Mouse (Mus musculus) heart, embryonic 15.5 days (tissue): ENCODE data around the gene Rpa3. TPM values are rescaled to one million over a fixed set of nuclear protein-coding genes. Genes with fewer than 3 reads are reported as not detected.

Experiments used
- ATAC-seq: fragments of 200-750 bp; cut with Nextera tagmentation; replicated peaks from 2 replicates; pipeline ENCODE4 v1.8.0; 2017; ENCODE audit warnings: low read depth, moderate TSS enrichment; ENCODE audit not compliant: insufficient number of reproducible peaks, insufficient read depth, low FRiP score
- H3K27ac ChIP-seq: fragments of 300-500 bp; sonication (generic); 2 replicates; pipeline ENCODE4 v1.5.1; 2015; ENCODE audit warnings: mild to moderate bottlenecking, inconsistent platforms
- H3K27me3 ChIP-seq: fragments of 300-500 bp; sonication (generic); 2 replicates; pipeline ENCODE4 v1.6.1; 2015; ENCODE audit warnings: inconsistent platforms
- H3K36me3 ChIP-seq: fragments of 300-500 bp; sonication (generic); 2 replicates; pipeline ENCODE4 v1.6.1; 2015; ENCODE audit warnings: mild to moderate bottlenecking, inconsistent platforms
- H3K4me1 ChIP-seq: fragments of 300-500 bp; sonication (generic); replicated peaks from 2 replicates; pipeline ENCODE4 v1.6.1; 2015; ENCODE audit warnings: inconsistent platforms
- H3K4me2 ChIP-seq: fragments of 300-500 bp; sonication (generic); 2 replicates; pipeline ENCODE4 v1.6.1; 2015; ENCODE audit warnings: inconsistent platforms, mild to moderate bottlenecking, moderate library complexity
- H3K4me3 ChIP-seq: fragments of 300-500 bp; sonication (generic); 2 replicates; pipeline ENCODE4 v1.5.1; 2015; ENCODE audit warnings: mild to moderate bottlenecking, inconsistent platforms
- H3K9ac ChIP-seq: fragments of 300-500 bp; sonication (generic); 2 replicates; pipeline ENCODE4 v1.6.1; 2015; ENCODE audit warnings: mild to moderate bottlenecking, inconsistent platforms
- H3K9me3 ChIP-seq: fragments of 300-500 bp; sonication (generic); replicated peaks from 2 replicates; pipeline ENCODE4 v1.6.1; 2016; ENCODE audit warnings: inconsistent platforms
- WGBS: fragments of 180-500 bp; shearing (Covaris S2); methylation state at CpG from one replicate; pipeline ENCODE4 v1.1.7; 2015; ENCODE audit warnings: mixed read lengths; 5-methylcytosine and 5-hydroxymethylcytosine counted together
- polyA plus RNA-seq: library from polyadenylated mRNA; unstranded; fragments of >200 nt; fragmentation: Nextera tagmentation; extraction: Ambion mirVana; gene quantifications from 2 replicates; pipeline ENCODE4 v1.2.1, GENCODE M21; 2015

Gene Rpa3
- 83.1 and 109 TPM in 2 replicates for polyA plus RNA-seq

DNA sequence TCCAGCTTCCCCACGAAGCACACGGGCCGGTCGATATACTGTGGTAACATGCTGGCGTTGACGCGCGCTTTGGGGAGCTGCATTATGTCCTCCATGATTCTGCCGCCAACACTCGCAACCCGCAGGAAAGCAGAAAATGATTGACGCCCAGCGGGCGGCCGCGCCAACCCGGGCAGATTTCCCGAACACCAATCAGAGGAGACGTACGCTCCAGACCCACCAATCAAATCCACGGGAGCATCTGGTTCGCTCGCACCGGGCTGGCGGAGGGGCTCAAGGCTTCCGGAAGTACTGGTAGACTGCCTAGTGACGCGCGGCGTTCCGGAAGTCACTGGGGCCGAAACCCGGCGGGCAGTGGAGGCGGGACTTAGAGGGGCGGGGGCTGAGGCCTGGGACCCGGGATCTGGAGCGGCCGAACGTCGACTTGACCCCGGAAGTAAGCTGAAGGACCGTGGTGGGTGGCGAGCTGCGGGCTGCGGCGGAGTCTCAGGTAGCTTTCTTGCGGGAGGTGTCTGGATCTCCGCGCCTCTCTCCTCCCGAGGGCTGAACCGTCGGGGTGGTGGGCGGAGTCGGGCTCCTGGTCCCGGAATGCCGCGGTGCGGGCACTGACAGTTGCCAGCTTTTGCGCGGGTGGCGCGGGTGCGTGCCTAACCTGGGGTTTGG is at the start of gene Rpa3, which contains the start of the genes Umad1 and Gm45062:
Rpa3 (minus strand) TSS at position 170 of the 663 bp plus-strand sequence.
Umad1 (plus strand) TSS at position 285 of the 663 bp plus-strand sequence.
Gm45062 (plus strand) TSS at position 447 of the 663 bp plus-strand sequence.
- Histone ChIP-seq H3K4me1 (peaks cover 8% of the 10 kb centered on the region), H3K36me3 (0 out of 2 replicates have a peak, but pooled peaks cover 8% of the 10 kb centered on the region), H3K9me3 (no peaks in the 10 kb centered on the region), H3K27me3 (no peaks in the 10 kb centered on the region), H3K4me2 (peak within 1 kb of the TSS; percentile 87), H3K27ac (peak within 1 kb of the TSS; percentile 81), H3K4me3 (peak within 1 kb of the TSS; percentile 80), H3K9ac (peak within 1 kb of the TSS; percentile 78)
- under 1% methylated on average over 64 of the region's 64 CpGs for WGBS
- peak; percentile 100 for ATAC-seq

DNA sequence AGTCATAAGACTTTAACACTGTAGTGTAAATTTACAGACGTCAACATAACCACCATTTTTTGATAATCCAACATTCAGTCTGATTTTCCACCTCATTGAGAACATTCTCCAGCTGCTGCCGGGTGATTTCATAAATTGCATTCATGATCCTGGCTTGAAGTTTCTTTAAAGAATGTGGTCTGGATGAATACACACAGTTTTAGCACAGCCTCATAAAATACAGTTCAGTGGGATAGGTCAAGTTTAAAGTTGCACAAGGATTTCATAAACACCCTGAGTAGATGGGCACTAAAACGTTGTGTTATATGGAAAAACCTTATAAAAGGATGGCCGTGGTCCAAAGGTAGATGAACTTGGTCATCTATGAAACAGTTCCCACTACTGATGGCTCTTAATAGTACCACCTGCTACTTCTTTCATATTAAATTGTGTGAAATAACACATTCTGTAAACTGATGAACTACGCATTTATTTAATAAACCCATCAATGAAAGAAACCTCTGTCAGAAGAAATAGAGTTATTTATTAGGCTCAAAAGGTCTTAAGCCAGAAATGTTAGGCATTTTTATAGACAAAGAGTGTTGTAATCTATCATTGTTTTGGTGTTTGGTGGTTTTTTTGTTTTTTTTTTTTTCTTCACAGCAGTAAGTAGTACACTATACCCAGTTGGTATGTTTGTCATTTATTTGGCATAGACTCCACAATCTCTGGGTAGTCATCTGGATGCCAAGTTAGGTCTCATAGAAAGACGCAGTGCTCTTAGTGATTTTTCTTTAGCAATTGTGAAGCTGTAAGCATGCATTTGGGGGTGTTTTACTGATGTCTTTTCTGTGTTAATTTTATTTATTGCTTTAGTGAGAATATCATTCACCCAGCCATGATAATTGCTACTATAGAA is 49.2 kb upstream of the Rpa3 start:
- Histone ChIP-seq H3K27ac (no peak overlapping the region), H3K4me1 (no peaks in the 10 kb centered on the region), H3K9me3 (no peaks in the 10 kb centered on the region), H3K4me3 (no peak overlapping the region), H3K4me2 (no peak overlapping the region), H3K9ac (no peak overlapping the region), H3K27me3 (no peaks in the 10 kb centered on the region), H3K36me3 (no peaks in the 10 kb centered on the region)
- 83% methylated on average over 6 of the region's 6 CpGs for WGBS
- no peak for ATAC-seq

DNA sequence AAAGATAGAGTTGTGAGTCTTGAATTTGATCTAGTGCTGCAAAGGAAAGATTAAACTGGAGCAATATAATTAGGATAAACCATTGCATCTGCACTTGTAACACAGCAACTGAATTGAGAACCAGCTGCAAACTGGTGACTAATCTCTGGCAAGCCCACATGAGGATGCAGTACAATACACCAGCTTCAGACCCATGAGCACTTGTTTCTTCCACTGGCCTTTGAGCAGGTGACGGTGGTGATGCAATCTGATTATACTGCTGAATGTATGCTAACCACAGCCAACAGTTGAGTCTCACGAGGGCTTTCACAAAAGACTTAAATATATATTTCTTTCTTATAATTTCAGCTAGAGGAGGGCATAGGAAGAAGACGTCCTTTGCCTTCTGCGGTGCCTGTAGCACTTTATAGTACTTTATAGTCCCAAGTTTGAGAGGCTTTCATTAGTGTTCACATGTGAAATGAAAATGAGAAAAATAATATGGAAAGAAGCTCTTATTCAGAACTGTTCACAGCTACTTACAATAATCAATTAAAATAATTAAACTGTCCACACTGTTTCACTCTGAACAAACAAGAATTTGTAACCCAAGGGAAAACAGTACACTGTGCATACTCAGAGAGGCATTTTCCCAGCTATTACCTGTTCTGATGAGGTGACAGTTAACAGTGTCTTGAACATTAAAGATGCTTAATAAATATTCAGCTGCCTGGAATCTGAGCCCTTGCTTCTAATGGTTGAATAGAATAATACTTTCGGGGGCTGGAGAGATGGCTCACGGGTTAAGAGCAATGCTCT is 40.3 kb upstream of the Rpa3 start:
- H3K4me2 ChIP-seq: no peak overlapping the region
- no peak overlapping the region for H3K27ac ChIP-seq
- no peak overlapping the region for H3K9ac ChIP-seq
- no peaks in the 10 kb centered on the region for H3K27me3 ChIP-seq
- ATAC-seq: no peak
- no peaks in the 10 kb centered on the region for H3K9me3 ChIP-seq
- no peaks in the 10 kb centered on the region for H3K4me1 ChIP-seq
- 84% methylated on average over 6 of the region's 6 CpGs for WGBS
- no peaks in the 10 kb centered on the region for H3K36me3 ChIP-seq
- no peak overlapping the region for H3K4me3 ChIP-seq

DNA sequence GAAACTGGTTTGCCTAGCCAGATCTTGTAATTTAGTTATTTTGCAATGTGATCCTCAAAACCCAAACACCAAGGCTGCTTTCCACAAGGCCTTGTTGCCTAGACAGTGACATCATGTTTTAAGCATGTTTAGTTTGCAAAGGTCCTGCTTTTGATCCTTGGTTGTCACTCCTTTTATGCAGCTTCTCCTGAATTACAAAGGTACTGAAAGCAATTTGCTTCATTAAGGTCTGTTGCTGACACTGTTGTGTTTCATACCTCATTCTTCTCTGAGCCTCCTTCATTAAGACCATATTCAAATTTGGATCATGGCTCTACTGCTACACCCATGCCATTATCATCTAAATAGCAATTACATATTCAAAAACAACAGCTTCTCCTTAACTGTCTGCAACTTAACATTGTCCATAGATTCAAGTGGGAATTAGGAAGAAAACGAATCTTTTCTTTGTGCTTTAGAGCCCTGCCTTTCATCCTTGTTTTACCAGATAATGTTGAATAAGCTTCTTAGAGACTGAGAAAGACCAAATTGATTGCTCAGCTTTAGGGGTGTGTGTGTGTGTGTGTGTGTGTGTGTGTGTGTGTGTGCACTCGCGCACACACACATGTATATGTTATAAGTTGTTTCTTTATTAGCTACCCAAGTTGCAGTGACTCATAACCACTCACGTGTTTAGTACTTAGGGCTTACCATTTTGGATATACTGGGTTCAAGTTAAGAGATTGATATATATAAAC is 35.2 kb upstream of the Rpa3 start:
- Histone ChIP-seq H3K27ac (no peak overlapping the region), H3K4me1 (no peaks in the 10 kb centered on the region), H3K27me3 (no peaks in the 10 kb centered on the region), H3K4me2 (no peak overlapping the region), H3K36me3 (no peaks in the 10 kb centered on the region), H3K4me3 (no peak overlapping the region), H3K9ac (no peak overlapping the region), H3K9me3 (no peaks in the 10 kb centered on the region)
- no peak for ATAC-seq
- 83% methylated on average over 4 of the region's 4 CpGs for WGBS

DNA sequence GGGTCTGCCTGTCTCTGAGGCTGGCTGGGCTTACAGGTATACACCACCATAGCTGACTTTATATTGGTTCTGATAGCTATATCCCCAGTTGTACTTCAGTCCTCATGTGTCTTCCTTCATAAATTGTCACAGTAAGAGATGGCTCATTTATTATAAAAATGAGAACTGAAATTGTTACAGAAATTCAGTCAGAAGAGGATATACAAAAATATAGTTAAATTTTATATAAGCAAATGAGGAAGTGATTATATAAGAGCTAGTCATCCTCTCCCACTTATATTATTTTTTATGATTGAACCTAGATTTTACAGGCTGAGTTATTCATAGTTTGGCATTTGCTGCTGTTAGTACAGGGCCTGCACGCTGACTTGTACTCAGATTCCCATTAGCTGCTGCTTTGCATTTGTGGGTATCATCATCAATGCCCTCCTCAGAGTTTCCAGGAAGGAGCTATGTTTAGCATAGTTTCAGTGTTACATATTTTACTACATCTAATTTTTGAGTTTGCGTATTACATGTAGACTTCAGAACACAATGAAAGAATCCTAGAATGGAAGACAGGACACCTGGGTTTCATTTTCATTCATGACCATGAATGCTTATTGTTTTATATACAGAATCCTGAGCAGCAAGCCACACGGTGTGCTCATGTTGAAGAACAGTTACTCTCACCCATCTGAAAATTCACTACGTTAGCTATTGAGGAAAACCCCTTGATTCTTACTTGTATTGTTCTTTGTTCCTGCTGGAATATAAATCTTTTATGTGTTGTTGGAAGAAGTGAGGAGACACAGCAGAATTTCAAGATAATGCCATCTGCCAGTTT is 30.0 kb upstream of the Rpa3 start:
- Histone ChIP-seq H3K27ac (no peak overlapping the region), H3K4me3 (no peak overlapping the region)
- 85% methylated on average over 4 of the region's 4 CpGs for WGBS

DNA sequence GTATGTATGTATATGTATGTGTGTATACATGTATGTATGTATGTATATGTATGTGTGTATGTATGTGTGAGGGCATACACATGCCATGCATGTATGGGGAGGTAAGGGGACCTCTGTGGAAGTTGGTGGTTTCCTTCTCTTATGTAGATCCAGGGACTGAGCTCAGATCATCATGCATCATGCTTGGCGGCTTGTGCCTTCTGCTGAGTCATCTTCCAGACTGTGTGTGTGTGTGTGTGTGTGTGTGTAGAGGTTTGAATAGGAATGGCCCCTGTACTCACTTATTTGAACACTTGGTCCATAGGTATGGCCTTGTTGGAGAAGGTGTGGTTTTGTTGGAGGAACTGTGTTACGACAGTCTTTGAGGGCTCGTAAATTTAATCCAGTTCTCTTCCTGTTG is 27.2 kb upstream of the Rpa3 start:
- 95% methylated on average over 3 of the region's 3 CpGs for whole genome bisulfite sequencing
- Histone ChIP-seq H3K4me2 (no peak overlapping the region), H3K27me3 (no peaks in the 10 kb centered on the region), H3K9ac (no peak overlapping the region), H3K4me1 (no peaks in the 10 kb centered on the region), H3K9me3 (no peaks in the 10 kb centered on the region), H3K4me3 (no peak overlapping the region), H3K36me3 (no peaks in the 10 kb centered on the region), H3K27ac (no peak overlapping the region)
- no peak for ATAC-seq

More for the DNA sequence above, 30.0 kb upstream of the Rpa3 start:
- no peak overlapping the region for H3K4me2 ChIP-seq
- no peak overlapping the region for H3K9ac ChIP-seq
- no peaks in the 10 kb centered on the region for H3K27me3 ChIP-seq
- no peak for ATAC-seq
- no peaks in the 10 kb centered on the region for H3K4me1 ChIP-seq
- H3K9me3 ChIP-seq: no peaks in the 10 kb centered on the region
- no peaks in the 10 kb centered on the region for H3K36me3 ChIP-seq

DNA sequence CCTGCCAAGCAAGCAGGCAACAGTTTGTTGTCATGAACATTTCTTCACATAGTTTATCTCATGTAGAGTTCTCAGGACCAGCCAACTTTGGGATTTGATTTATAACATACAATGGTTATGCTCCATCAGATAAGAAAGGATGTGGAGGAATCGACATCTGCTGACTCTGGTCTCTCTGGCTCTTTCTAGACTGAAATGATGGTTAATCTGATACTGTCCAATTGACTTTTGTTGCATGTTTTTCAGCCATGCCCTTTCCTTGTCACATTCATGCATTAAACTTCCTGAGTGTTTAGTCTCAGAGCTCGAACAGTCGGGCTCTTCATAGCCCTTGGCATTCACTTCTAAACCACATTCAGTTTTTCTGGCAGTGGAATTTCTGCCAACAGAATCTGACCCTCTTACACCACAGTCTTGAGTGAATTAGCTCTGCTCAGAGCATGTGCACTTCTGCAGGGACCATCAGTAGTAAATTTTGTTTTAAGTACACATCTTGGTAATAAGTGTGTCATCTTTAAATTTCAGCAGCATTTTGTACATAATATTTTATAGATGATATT is 26.5 kb upstream of the Rpa3 start:
- no peaks in the 10 kb centered on the region for H3K4me1 ChIP-seq
- 61% methylated on average over 3 of the region's 3 CpGs for WGBS
- no peak for ATAC-seq
- H3K4me3 ChIP-seq: no peak overlapping the region
- no peak overlapping the region for H3K9ac ChIP-seq
- no peak overlapping the region for H3K27ac ChIP-seq
- no peaks in the 10 kb centered on the region for H3K27me3 ChIP-seq
- no peak overlapping the region for H3K4me2 ChIP-seq
- no peaks in the 10 kb centered on the region for H3K36me3 ChIP-seq
- H3K9me3 ChIP-seq: no peaks in the 10 kb centered on the region

DNA sequence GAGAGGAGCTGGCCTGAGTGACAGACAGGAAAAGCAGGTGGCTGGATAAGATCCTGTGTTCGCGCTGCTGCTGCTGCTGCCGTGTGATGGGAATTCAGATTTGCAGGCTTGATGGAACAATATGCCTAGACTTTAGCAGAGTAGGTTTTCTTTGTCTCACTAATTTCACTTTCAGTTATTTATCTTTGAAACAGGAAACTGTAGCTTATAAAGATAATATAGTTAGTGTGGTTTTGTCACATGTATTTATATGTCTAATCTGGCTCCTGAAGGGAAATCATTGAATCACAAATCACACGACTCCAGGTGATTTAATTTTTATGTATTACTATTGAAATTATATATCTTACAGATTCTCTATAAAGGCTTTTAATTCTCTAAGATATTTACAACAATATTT is 24.3 kb upstream of the Rpa3 start:
- Histone ChIP-seq H3K9ac (no peak overlapping the region), H3K27me3 (no peaks in the 10 kb centered on the region), H3K4me1 (no peaks in the 10 kb centered on the region), H3K4me3 (no peak overlapping the region), H3K4me2 (no peak overlapping the region), H3K27ac (no peak overlapping the region), H3K9me3 (no peaks in the 10 kb centered on the region), H3K36me3 (no peaks in the 10 kb centered on the region)
- 75% methylated on average over 4 of the region's 4 CpGs for WGBS
- no peak for ATAC-seq

DNA sequence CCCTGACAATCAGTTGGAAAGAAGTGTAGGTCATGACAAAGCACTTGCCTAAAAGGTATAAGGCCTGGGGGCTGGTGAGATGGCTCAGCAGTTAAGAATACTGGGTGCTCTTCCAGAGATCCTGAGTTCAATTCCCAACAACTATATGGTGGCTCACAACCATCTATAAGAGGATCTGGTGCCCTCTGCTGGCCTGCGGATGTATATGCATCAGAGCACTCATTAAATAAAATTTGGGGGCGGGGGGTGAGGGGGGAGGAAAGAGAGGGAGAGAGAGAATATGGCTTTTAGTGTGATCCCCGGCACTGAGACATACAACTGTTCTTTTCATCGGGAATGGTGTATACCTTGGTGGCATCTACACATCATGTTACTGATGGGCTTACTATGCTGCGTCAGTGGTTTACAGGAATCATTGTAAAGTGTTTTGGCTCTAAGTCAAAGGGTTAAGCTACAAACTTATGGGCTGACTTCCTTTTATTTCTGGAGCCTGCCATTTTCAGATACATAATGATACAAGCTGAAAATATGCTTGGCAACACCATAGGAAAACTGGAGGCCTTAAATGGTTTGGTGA is 19.5 kb upstream of the Rpa3 start:
- Histone ChIP-seq H3K4me2 (no peak overlapping the region), H3K27ac (no peak overlapping the region), H3K4me3 (no peak overlapping the region), H3K9me3 (no peaks in the 10 kb centered on the region), H3K36me3 (no peaks in the 10 kb centered on the region), H3K27me3 (no peaks in the 10 kb centered on the region), H3K4me1 (peaks cover 3% of the 10 kb centered on the region; the same call in 1 of the 2 replicates), H3K9ac (no peak overlapping the region)
- no peak for ATAC-seq
- WGBS: 78% methylated on average over 5 of the region's 5 CpGs
